Mouse (Mus musculus) cerebellum, adult (tissue): Measurements from ENCODE around the gene Gstcd.

Experiments used
- ATAC-seq: cut with Nextera tagmentation; 2 replicates; pipeline ENCODE4 v1.9.2; 2017; ENCODE audit warnings: mild to moderate bottlenecking, moderate library complexity, mixed read lengths; ENCODE audit not compliant: insufficient number of reproducible peaks, low FRiP score, low TSS enrichment

Gstcd gene

GRCm38 (mm10) chr3:132944609-132945008 lies 147.2 kb downstream of the Gstcd start:
- no peak for ATAC-seq

DNA sequence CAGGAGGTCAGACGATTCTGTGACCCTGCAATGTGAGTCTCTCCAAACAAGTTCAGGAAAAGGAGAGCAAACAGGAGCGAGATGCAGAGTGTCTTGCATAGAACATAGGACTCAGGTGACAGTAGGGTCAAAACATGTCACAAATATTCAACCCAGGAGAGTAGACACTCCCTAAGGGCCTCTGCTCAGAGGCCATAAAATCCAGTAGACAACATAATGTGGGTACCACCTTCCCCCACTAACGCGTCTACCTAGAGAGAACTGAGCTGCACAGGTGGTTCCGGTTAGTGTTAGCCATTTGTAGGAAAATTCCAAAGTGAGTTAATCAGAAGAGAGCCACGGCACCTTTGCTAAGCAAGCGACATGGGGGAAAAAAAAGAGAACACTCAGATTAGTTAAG lies 147.6 kb downstream of the Gstcd start:
- ATAC-seq = no peak

GRCm38 (mm10) chr3:132942778-132943177 lies 149.1 kb downstream of the Gstcd start:
- ATAC-seq = no peak

GRCm38 (mm10) chr3:132940181-132940990 lies 151.4 kb downstream of the Gstcd start:
- no peak for ATAC-seq

DNA sequence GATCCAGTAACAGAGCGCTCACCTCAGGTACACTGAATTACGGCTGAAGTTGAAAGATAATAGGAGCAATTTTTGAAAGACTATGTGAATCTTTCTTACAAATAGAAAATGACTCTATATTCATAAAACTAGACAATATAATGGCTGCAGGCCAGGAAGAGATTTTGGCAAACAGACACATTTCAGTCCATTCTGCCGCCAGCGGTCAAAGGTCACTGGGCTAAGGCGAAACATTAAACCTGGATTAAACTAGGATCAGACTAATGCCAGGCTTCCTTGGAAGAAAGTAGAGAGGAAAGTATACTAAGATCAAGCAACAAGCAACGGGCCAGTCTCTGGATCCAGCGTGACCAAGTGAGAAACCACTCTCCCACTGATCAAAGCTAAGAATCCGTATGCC lies 152.8 kb downstream of the Gstcd start:
- ATAC-seq = no peak

GRCm38 (mm10) chr3:132934649-132935048 lies 157.2 kb downstream of the Gstcd start:
- no peak for ATAC-seq
